Mouse (Mus musculus) brain, embryonic 14.5 days (tissue): ENCODE results near the gene Lcmt1. TPM values are rescaled to one million over a fixed set of nuclear protein-coding genes. Genes with fewer than 3 reads are reported as not detected.

ENCODE experiments used
- DNase-seq: peaks from one replicate; pipeline ENCODE4 v3.0.0-alpha.2; 2011; ENCODE audit warnings: low read depth
- CTCF ChIP-seq: fragments of 200-500 bp; IDR thresholded peaks from 2 replicates; pipeline ENCODE4 v1.5.1; 2012; ENCODE audit warnings: inconsistent platforms, mild to moderate bottlenecking, moderate library complexity, borderline replicate concordance; ENCODE audit not compliant: insufficient read depth, insufficient read length; ENCODE audit errors: extremely low read depth
- POLR2A ChIP-seq: fragments of 200-500 bp; IDR thresholded peaks from 2 replicates; pipeline ENCODE4 v1.6.1; 2012; ENCODE audit warnings: mild to moderate bottlenecking, inconsistent platforms, borderline replicate concordance; ENCODE audit not compliant: poor library complexity, insufficient read depth, insufficient read length, severe bottlenecking; ENCODE audit errors: extremely low read depth
- polyA plus RNA-seq: library from polyadenylated mRNA; depleted of rRNA; stranded (reverse); fragments of >200 nt; gene quantifications from 2 replicates; pipeline ENCODE4 v1.2.3, GENCODE M21; 2012

Lcmt1 gene
- polyA plus RNA-seq, 1 experiment = 68.8 TPM

DNA sequence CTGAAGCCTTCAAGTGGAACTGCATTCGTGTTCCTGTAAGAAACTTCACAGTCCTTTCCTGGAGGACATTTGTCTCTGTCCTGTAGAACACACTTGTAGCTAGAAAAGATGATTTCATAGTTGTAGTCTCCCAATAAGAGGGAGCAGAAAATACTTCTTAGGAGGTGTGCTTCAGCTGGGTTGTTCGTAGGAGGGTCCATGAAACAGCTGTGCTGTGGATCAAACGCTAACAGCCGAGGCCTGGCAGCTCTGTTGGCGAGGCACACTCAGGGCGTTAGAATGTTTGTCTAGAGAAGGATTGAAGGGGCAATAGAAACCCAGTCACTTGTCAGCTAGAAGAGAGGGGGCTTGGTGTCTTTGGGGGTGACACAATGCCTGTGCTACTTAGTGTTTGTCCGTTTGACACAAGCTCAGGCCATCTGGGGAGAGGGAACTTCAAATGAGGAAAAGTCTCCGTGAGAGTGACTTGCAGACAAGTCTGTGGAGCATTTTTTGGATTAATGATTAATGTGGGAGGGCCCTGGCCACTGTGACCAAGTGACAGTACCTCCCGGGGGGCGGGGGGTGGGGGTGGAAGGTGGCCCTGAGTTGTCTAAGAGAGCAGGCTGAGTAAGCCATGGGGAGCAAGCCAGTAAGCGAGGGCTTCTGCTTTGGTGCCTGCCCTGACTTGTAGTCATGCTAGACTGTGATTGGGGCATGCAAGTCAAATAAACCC is 16.3 kb downstream of the Lcmt1 start:
- TF ChIP-seq CTCF = no peak
- no peak for DNase-seq

- no peak for DNase-seq
- no peak for TF ChIP-seq CTCF
- no peak for TF ChIP-seq POLR2A
Observed at GRCm38 (mm10) chr7:123389686-123390280, 20.2 kb downstream of the Lcmt1 start.

DNA sequence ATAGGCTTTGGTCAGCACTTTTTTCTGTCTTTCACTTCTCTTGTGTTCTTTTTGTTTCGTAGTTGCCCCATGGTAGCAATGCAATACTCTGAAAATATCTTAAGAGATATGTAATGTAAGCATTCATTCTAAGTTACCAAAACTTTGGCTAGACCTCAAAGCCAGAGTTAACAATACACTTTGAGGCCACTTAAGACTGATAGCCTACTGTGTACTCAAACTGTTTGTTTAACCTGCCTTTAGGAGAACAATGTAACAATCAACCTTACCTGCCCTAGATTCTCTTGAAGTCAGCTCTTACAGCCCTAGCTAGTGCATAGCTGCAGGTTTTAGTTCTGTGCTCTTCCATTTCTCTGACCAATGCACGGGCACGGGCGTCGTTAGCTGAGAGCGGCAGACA is 24.7 kb downstream of the Lcmt1 start:
- TF ChIP-seq CTCF (no peak), POLR2A (no peak)
- DNase-seq = no peak

GRCm38 (mm10) chr7:123396900-123397299 is 27.3 kb downstream of the Lcmt1 start:
- no peak for DNase-seq
- TF ChIP-seq CTCF = no peak
- no peak for TF ChIP-seq POLR2A

DNA sequence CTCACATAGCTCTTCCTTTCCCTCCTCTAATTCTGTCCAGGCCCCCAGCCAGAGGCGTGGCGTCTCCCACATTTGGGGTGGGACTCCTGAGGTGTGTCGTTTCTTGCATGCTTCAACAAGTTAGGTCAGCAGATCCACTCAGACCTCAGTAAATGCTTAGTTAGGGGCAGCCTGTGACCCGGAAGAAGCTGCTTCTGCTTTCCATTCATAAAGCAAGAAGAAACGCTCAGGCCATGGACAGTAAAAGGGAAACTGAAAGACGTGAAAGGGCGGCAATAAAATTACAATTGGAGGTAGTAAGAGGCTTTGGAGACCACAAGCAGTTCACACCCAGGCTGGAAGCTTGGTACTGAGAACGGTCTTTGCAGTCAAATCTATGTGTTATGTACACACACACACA is 27.8 kb downstream of the Lcmt1 start:
- TF ChIP-seq CTCF (no peak), POLR2A (no peak)
- no peak for DNase-seq

DNA sequence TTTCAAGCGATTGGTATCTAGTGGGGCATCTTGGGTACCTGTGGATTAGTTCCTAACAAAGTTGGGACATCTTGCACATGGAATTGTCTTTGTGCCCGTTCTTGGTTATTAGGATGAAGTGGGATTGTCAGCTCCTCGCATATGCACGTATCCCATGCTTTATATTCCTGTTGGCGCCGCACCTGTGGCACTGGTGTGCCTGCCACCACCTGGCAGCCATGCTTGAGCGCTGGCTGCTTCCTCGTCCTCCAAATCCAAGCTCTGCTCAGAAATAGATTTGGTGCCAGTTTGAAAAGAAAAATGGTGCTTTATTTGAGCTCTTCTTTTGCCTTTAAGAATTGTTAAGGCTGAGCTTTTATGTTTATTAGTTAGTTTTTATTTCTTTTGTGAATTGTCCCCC is 28.3 kb downstream of the Lcmt1 start:
- no peak for DNase-seq
- TF ChIP-seq CTCF (no peak), POLR2A (no peak)

DNA sequence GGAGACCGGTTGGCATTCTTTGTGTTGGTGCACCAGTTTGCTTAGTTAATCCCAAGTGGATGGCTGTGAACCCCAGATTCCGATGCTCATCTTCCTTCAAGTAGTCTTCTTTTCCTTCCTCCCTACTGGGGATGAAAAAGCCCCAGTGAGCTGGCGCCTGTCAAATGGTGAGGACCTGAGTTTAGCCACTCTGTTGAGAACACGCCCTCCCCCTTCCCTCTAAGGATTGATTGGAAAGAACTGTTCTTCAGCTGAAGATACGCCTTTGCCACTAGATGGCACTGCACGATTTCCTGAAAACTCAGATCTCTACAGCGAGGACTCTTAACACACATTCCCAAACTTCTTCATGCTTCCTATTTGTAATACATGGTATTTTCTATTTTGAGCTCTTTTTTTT is 29.2 kb downstream of the Lcmt1 start:
- peak; percentile 88 for DNase-seq
- TF ChIP-seq CTCF (peak; percentile 76; the same call in 1 of the 2 replicates), POLR2A (no peak)

DNA sequence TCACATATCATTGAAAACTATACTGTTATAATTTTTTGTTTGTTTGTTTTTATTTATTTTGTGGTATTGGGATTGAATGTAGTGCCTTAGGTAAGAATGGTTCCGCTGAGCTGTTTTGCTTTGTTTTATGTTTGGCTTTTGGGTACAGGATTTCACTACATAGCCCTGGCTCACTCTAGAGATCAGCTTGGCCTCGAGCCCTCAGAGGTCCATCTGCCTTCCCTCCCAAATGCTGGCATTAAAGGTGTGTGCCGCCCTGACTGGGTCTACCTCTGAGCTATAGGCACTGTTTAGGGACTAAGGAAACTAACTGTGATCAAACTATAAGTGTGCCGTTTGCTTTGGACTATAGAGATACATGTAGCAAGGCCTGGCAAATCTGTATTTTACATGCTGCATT is 29.7 kb downstream of the Lcmt1 start:
- no peak for DNase-seq
- TF ChIP-seq POLR2A = no peak
- no peak for TF ChIP-seq CTCF

DNA sequence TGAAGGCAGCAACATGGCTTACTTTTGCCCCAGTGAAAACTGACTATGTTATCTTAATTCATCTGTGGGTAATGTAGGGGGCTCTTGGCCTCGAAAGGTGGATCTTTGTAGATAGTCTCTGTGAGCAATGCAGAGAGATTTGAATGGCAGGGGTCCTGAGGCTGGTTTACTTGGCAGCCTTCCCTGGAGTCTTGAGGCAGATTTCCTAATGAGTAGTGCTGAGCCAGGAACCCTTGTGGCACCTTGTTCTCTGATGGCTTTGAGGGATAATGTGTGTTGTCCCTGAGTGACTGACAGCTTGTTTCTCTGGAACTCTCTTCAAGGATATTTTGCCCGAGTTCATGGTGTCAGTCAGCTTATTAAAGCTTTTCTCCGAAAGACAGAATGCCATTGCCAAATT is 31.5 kb downstream of the Lcmt1 start:
- no peak for TF ChIP-seq POLR2A
- DNase-seq = peak; percentile 81

DNA sequence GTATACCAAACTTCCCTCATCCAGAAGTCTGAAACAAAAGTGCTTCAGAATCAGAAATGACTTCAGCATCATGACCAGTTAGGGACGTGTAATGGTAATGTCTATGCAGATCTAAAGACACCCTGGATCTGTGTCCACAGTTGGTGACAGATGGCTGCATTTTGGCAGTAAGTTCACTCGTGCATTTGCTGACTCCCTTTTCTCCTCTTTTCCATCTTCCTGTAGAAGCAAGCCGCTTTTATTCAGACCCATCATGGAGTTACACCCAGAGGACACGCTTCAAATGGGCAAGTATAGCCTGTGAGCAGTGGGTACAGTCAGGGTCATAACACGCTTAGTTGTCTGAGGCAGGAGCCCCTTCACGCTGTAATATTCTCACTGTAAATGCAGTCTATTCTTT is 34.6 kb downstream of the Lcmt1 start:
- DNase-seq = no peak
- no peak for TF ChIP-seq CTCF
- TF ChIP-seq POLR2A = no peak

- TF ChIP-seq CTCF (no peak), POLR2A (no peak)
- DNase-seq = no peak
Observed at GRCm38 (mm10) chr7:123405619-123406018, 36.0 kb downstream of the Lcmt1 start.

DNA sequence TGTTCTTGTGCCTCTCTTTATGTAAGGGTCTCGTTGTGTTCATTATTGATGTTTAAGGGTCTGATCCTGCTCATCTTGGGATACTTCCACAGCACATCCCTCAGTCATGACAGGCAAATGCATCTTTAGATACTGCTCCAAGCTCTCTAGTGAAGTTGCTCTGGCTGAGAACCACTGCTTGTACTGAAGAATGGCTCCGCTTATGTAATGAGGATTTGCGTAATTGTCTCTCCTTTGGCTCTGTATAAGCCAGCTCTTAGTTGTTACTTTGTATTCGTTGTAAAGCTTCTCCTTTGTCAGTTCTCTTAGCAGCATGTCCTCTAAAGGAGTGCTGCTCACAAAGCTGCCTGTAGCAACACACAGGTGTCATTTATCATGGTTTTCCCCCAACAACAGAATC is 37.4 kb downstream of the Lcmt1 start:
- TF ChIP-seq POLR2A (no peak), CTCF (no peak)
- no peak for DNase-seq

- no peak for TF ChIP-seq CTCF
- TF ChIP-seq POLR2A = no peak
- DNase-seq = no peak
Observed at GRCm38 (mm10) chr7:123410502-123410901, 40.9 kb downstream of the Lcmt1 start.

- no peak for DNase-seq
- TF ChIP-seq CTCF = no peak
- no peak for TF ChIP-seq POLR2A
Observed at GRCm38 (mm10) chr7:123411109-123411508, 41.5 kb downstream of the Lcmt1 start.
